Mouse (Mus musculus): ENCODE measurements around the gene Trak2. TPM values are rescaled to one million over a fixed set of nuclear protein-coding genes. Genes with fewer than 3 reads are reported as not detected.

Gene Trak2
- polyA plus RNA-seq, 1 experiment from 2014 or later = 11.1 TPM

DNA sequence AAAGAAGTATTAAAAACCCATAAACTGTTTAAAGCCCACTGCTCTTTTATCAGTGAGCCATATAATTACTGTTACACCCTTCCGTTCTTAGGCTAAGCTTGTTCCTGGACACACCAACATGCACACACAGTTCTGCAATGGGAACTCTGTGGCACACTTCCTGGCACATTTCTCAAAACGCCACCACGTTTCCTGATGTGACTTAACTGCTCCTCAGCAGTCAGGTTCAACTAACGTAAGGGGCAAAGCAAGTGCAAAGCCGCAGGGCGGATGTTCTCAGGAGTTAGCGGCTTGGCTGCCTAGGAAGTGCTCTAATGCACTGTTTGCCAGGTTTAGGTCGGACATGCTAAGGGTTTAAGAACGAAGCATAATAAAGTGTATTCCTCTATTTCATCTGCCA lies 17.0 kb downstream of the Trak2 start:
- Histone ChIP-seq H3K4me2 (no peak overlapping the region), H3K36me3 (ENCODE audit: control insufficient read depth, insufficient read depth, low read length) (no peaks in the 10 kb centered on the region), H3K27me3 (ENCODE audit: control insufficient read depth, insufficient read depth, low read length) (no peaks in the 10 kb centered on the region), H3K9ac (ENCODE audit: low read length) (no peak overlapping the region), H3K9me3 (ENCODE audit: control insufficient read depth, low read length) (no peaks in the 10 kb centered on the region), H3K4me3 (ENCODE audit: low read depth, low read length) (no peak overlapping the region), H3K4me1 (ENCODE audit: control insufficient read depth, insufficient read depth, low read length) (peaks cover 9% of the 10 kb centered on the region; the same call in 1 of the 2 replicates), H3K27ac (ENCODE audit: low read depth, low read length) (no peak overlapping the region)
- WGBS = 84% methylated on average over 9 of the region's 9 CpGs
- ATAC-seq (ENCODE audit: low FRiP score) (no peak), DNase-seq (ENCODE audit: low spot score, missing footprints) (no peak)

DNA sequence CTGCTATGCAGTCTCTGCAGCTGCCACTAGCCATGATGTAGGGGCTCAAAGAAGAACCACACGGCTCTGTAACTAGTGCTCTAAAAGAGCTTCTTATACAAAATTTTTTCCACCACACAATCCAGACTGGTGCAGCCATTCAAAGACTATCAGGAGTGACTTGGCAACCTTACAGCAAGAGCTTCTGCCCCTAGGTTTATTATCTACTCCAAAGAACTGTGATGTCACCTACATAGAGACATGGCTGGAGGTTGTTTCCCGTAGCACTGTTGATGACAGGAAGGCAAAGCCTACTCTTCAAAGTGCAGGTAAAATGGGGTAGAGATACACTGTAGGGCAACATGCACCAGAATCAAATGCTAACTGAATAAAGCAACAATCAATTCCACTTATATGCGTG lies 17.5 kb downstream of the Trak2 start:
- 94% methylated on average over 3 of the region's 3 CpGs for WGBS
- no peak overlapping the region for H3K4me3 ChIP-seq (ENCODE audit: low read depth, low read length)
- H3K27me3 ChIP-seq (ENCODE audit: control insufficient read depth, insufficient read depth, low read length) = no peaks in the 10 kb centered on the region
- H3K9ac ChIP-seq (ENCODE audit: low read length) = no peak overlapping the region
- no peak overlapping the region for H3K4me2 ChIP-seq
- ATAC-seq (ENCODE audit: low FRiP score) = no peak
- no peaks in the 10 kb centered on the region for H3K9me3 ChIP-seq (ENCODE audit: control insufficient read depth, low read length)
- H3K4me1 ChIP-seq (ENCODE audit: control insufficient read depth, insufficient read depth, low read length) = peaks cover 9% of the 10 kb centered on the region; the same call in 1 of the 2 replicates
- no peaks in the 10 kb centered on the region for H3K36me3 ChIP-seq (ENCODE audit: control insufficient read depth, insufficient read depth, low read length)
- no peak for DNase-seq (ENCODE audit: low spot score, missing footprints)
- H3K27ac ChIP-seq (ENCODE audit: low read depth, low read length) = no peak overlapping the region

DNA sequence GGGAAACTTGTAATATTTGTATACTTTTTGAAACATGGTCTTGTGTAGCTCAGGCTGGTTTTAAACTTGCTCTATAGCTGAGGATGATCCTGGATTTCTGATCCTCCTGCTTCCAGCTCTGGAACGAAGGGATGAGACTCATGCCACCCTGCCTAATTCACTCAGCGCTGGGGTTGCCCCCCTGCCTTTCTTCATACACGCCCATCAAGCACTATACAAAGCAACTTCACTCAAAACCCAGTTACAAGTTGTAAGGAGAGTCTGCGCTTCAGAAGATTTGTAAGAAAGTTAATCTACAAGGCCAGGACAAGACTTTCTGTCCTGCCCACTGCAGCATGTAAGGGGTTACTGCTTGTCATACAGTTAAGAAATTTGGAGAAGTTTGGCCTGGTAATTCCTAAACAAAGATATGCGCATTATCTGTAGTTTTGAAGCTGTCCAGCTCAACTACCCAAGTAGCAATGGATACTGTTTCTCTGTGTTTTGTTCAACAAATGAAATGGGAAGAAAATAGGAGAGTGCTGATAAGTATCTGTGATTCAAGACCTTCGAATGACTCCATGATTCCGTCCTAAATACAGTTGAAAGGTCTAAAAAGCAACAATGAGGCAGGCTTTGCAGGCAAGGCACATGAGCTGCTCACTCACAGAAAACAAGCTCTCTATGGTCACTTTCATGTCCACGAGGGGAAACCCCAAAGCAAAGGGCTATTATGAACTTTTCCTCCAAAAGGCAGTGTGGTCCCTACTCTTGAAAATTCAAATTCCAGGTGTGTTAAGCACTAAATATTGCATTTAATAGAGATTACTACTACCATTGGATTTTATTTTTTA lies 18.4 kb downstream of the Trak2 start:
- ATAC-seq (ENCODE audit: low FRiP score) = no peak
- peaks cover 9% of the 10 kb centered on the region; the same call in 1 of the 2 replicates for H3K4me1 ChIP-seq (ENCODE audit: control insufficient read depth, insufficient read depth, low read length)
- no peaks in the 10 kb centered on the region for H3K27me3 ChIP-seq (ENCODE audit: control insufficient read depth, insufficient read depth, low read length)
- no peak overlapping the region for H3K4me3 ChIP-seq (ENCODE audit: low read depth, low read length)
- no peaks in the 10 kb centered on the region for H3K9me3 ChIP-seq (ENCODE audit: control insufficient read depth, low read length)
- no peak overlapping the region for H3K9ac ChIP-seq (ENCODE audit: low read length)
- WGBS = 73% methylated on average over 8 of the region's 8 CpGs
- no peak for DNase-seq (ENCODE audit: low spot score, missing footprints)
- H3K4me2 ChIP-seq = no peak overlapping the region
- H3K36me3 ChIP-seq (ENCODE audit: control insufficient read depth, insufficient read depth, low read length) = no peaks in the 10 kb centered on the region
- no peak overlapping the region for H3K27ac ChIP-seq (ENCODE audit: low read depth, low read length)

DNA sequence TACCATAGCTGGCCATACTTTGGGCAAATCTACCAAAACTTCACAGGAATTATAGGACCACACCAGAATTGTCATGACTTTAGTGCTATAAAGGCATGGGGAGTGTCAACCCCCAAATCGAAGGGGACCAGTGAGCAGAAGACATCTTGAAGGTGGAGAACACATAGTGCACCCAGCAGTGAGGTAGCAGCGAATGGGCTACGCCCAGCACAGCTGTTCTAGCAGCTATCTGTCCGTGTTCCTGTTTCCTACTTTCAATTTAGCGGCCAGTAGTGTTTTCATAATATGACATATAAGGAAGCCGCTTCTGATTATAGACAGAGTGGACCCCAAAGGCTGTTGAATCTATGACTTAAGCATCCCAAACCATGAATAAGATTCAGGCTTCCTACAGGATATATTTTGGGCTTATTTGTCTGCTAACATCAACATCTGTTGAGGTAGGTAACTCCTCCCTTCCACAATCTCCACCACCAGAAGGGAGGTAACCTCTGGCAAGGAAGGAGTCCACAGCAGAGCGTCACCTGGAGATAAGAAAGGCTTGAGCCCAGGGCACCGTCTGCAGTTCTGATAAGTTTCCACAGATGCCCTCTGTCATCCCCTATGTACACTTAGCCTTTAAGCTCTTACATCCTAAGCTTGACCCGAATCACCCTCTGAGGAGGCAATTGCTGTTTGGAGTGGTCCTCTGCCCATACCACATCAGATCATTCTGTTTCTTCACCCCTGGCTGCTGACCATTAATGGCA lies 19.4 kb downstream of the Trak2 start:
- Histone ChIP-seq H3K9ac (ENCODE audit: low read length) (no peak overlapping the region), H3K36me3 (ENCODE audit: control insufficient read depth, insufficient read depth, low read length) (no peaks in the 10 kb centered on the region), H3K9me3 (ENCODE audit: control insufficient read depth, low read length) (no peaks in the 10 kb centered on the region), H3K4me2 (no peak overlapping the region), H3K27ac (ENCODE audit: low read depth, low read length) (no peak overlapping the region), H3K4me3 (ENCODE audit: low read depth, low read length) (no peak overlapping the region), H3K4me1 (ENCODE audit: control insufficient read depth, insufficient read depth, low read length) (peaks cover 8% of the 10 kb centered on the region; the same call in 1 of the 2 replicates), H3K27me3 (ENCODE audit: control insufficient read depth, insufficient read depth, low read length) (no peaks in the 10 kb centered on the region)
- no peak for ATAC-seq (ENCODE audit: low FRiP score)
- 95% methylated on average over 9 of the region's 9 CpGs for WGBS
- no peak for DNase-seq (ENCODE audit: low spot score, missing footprints)

DNA sequence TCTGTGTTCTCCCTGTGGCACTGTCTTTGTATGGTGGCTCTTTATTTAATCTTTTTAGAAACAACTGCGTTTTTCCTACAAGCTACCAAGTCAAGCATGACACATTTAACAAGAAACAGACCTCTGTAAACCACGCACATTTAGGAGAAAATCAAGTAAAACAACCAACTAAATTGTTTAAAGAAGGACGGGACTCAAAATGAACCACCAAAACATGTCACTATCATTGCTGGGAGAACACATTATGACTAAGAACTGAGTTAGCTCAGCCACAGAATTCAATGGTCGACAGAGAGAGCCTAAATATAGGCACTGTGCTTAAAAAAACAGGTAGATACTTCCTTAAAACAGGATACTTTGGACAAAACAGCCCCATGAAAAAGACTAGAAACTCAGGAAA lies 20.2 kb downstream of the Trak2 start:
- Histone ChIP-seq H3K4me1 (ENCODE audit: control insufficient read depth, insufficient read depth, low read length) (0 out of 2 replicates have a peak, but pooled peaks cover 4% of the 10 kb centered on the region), H3K27me3 (ENCODE audit: control insufficient read depth, insufficient read depth, low read length) (no peaks in the 10 kb centered on the region), H3K9me3 (ENCODE audit: control insufficient read depth, low read length) (no peaks in the 10 kb centered on the region), H3K9ac (ENCODE audit: low read length) (no peak overlapping the region), H3K27ac (ENCODE audit: low read depth, low read length) (no peak overlapping the region), H3K4me3 (ENCODE audit: low read depth, low read length) (no peak overlapping the region), H3K36me3 (ENCODE audit: control insufficient read depth, insufficient read depth, low read length) (no peaks in the 10 kb centered on the region), H3K4me2 (no peak overlapping the region)
- DNase-seq (ENCODE audit: low spot score, missing footprints) = no peak
- ATAC-seq (ENCODE audit: low FRiP score) = no peak
- 61% methylated on average over 4 of the region's 4 CpGs for WGBS

DNA sequence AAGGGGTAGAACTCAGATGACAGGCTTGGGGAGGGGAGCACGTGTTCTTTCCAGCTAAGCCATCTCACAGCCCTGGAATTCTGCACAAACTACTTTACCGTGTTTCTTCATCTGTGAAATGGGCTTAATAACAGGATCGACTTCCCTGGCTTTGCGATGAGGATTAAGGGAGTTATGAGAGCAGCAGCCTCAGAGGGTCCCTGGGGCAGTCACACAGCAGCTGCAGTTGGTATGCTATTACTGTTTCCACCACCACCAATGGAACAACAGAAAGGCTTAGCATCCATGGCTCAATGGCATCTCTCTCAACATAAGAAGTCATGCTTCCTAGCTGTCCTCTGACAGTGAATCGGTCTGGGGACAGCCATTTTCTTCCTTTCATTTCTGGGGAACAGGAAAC lies 20.7 kb downstream of the Trak2 start:
- no peaks in the 10 kb centered on the region for H3K9me3 ChIP-seq (ENCODE audit: control insufficient read depth, low read length)
- H3K9ac ChIP-seq (ENCODE audit: low read length) = no peak overlapping the region
- ATAC-seq (ENCODE audit: low FRiP score) = no peak
- H3K4me3 ChIP-seq (ENCODE audit: low read depth, low read length) = no peak overlapping the region
- 76% methylated on average over 5 of the region's 5 CpGs for WGBS
- no peaks in the 10 kb centered on the region for H3K27me3 ChIP-seq (ENCODE audit: control insufficient read depth, insufficient read depth, low read length)
- 0 out of 2 replicates have a peak, but pooled peaks cover 3% of the 10 kb centered on the region for H3K4me1 ChIP-seq (ENCODE audit: control insufficient read depth, insufficient read depth, low read length)
- no peak overlapping the region for H3K27ac ChIP-seq (ENCODE audit: low read depth, low read length)
- no peak overlapping the region for H3K4me2 ChIP-seq
- DNase-seq (ENCODE audit: low spot score, missing footprints) = no peak
- no peaks in the 10 kb centered on the region for H3K36me3 ChIP-seq (ENCODE audit: control insufficient read depth, insufficient read depth, low read length)

DNA sequence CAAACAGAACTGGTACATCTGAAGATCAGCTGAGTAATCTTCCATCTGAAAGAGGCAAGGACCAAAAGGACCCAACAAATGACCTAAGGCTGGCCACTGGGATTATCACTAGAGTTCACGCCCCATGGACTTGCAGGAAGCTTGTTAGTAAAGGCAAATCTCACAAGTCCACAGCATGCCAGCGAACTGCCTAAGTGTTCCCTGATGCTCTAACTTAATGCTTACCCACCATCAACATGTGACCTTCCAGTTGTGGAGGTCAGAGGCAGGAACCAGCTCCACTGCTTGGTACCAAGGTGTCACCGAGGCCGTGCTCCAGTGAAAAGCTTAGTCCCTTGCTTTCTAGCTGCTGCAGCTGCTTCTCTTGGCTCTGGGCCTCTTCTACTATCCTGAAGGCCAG lies 21.4 kb downstream of the Trak2 start:
- 73% methylated on average over 4 of the region's 4 CpGs for WGBS
- no peak overlapping the region for H3K4me2 ChIP-seq

DNA sequence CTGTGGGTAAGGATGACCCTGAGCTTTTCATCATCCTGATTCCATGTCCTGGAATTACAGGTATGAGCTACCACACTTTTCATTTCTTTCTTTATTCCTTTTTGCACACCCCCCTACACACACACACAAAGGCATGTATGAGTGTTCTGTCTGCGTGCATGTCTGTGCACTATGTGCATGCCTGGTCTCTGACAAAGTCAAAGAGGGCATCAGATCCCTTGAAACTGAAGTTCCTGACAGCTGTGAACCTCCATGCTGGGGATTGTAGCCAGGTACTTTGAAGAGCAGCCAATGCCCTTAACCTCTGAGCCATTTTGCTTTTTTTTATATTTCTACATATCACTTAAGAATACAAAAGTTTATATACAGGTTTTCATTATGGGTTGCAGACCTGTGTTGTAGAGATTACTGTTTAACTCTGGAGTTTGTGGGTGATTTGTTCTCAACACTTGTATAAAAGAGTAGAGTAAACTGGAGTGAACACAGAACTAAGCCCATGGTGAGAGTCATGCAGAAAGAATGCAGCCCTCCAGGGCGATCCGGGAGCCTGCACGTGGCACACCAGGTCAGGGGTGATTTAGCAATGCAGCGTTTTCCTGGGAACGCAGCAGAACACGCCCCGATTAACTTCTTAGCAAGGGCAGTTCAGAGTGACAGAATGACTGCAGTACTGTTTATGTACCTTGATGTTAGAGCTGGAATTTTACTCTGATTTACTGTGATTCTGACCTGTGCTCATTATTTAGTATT lies 22.2 kb downstream of the Trak2 start:
- Histone ChIP-seq H3K9ac (ENCODE audit: low read length) (no peak overlapping the region), H3K27ac (ENCODE audit: low read depth, low read length) (no peak overlapping the region), H3K4me3 (ENCODE audit: low read depth, low read length) (no peak overlapping the region), H3K4me1 (ENCODE audit: control insufficient read depth, insufficient read depth, low read length) (0 out of 2 replicates have a peak, but pooled peaks cover 3% of the 10 kb centered on the region), H3K4me2 (no peak overlapping the region), H3K9me3 (ENCODE audit: control insufficient read depth, low read length) (no peaks in the 10 kb centered on the region), H3K36me3 (ENCODE audit: control insufficient read depth, insufficient read depth, low read length) (no peaks in the 10 kb centered on the region), H3K27me3 (ENCODE audit: control insufficient read depth, insufficient read depth, low read length) (no peaks in the 10 kb centered on the region)
- ATAC-seq (ENCODE audit: low FRiP score) (no peak), DNase-seq (ENCODE audit: low spot score, missing footprints) (no peak)
- 50% methylated on average over 8 of the region's 8 CpGs for WGBS

More for the DNA sequence above, 21.4 kb downstream of the Trak2 start:
- H3K36me3 ChIP-seq (ENCODE audit: control insufficient read depth, insufficient read depth, low read length) = no peaks in the 10 kb centered on the region
- H3K27ac ChIP-seq (ENCODE audit: low read depth, low read length) = no peak overlapping the region
- no peaks in the 10 kb centered on the region for H3K9me3 ChIP-seq (ENCODE audit: control insufficient read depth, low read length)
- 0 out of 2 replicates have a peak, but pooled peaks cover 3% of the 10 kb centered on the region for H3K4me1 ChIP-seq (ENCODE audit: control insufficient read depth, insufficient read depth, low read length)
- DNase-seq (ENCODE audit: low spot score, missing footprints) (no peak), ATAC-seq (ENCODE audit: low FRiP score) (no peak)
- H3K27me3 ChIP-seq (ENCODE audit: control insufficient read depth, insufficient read depth, low read length) = no peaks in the 10 kb centered on the region
- no peak overlapping the region for H3K4me3 ChIP-seq (ENCODE audit: low read depth, low read length)
- no peak overlapping the region for H3K9ac ChIP-seq (ENCODE audit: low read length)
